Mouse (Mus musculus) heart, postnatal 0 days (tissue): ENCODE data around the gene Sebox.

ENCODE experiments used
- CTCF ChIP-seq: IDR thresholded peaks from 2 replicates; pipeline ENCODE4 v1.5.1; 2016; ENCODE audit warnings: antibody characterized with exemption, control low read depth, low read depth
- EP300 ChIP-seq: IDR thresholded peaks from 2 replicates; pipeline ENCODE4 v1.6.1; 2016; ENCODE audit warnings: antibody characterized with exemption, low read depth

DNA sequence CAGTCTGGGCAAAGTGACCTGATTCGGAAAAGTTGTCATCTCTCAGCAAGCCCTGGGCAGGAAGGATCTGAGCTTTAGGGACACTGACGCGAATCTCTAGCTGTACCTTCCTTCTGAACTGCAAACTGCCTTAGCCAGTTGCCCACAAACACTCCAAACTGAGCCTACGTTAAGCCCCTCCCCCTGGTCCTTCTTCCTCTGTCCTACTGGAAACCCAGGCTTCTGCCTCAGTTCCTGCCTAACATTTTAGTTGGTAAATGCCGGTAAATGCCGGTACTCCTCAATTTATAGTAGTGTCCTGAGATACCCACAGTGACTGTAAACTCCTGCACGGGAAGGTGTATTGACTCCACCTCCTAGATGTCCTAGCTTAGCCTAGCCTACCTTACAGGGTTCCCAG lies 19.6 kb upstream of the Sebox start:
- no peak for TF ChIP-seq CTCF
- TF ChIP-seq EP300: no peak
